Mouse (Mus musculus): ENCODE measurements around the gene Txlnb.
"Not testable (repeated sequence)": the region's sequence is repeated elsewhere in the genome, so short reads cannot be mapped to it uniquely, and the experiment has no call there.

Gene Txlnb

DNA sequence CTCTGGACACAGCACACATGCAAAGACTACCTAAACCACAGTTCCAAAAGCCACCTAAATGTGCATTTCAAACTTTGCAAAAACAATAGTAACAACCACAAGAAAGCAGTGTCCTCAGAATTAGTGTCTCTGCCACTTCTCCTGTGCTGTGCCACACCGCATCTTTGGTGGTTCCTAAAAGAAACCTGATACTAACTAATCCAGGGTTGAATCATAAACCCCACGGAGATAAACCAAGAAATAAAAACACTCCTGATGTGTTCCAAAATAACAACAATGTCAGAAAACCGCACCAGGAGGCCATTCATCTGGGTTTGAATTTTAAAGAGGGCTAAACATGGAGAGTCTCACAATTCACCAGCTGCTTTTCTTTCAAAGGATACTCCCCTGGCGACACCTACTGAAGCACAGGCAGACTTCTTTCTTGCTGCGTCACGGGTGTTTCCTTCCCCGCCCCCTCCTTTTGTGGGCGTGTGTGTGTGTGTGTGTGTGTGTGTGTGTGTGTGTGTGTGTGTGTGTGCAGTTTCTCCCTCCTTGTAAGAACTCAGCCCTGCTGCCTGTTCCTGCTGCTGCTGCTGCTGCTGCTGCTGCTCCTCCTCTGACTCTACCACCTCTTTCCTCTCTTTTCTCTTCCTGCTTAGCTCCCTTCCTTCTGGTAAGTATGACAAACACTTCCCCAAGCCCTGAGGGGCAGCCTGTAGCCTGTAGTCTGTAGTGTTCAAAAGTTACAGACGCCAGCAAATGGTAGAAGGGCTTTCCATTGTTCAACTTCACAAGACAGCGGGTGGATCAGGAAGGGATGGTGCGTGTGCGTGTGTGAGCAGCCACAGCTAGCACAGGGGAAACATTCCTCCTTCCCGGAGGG is at the start of gene Txlnb:
Gene Txlnb, plus strand, starts transcription at position 460 of the 865 bp plus-strand sequence.
- DNase-seq (ENCODE audit: low read depth, low spot score) = peak; percentile 14

GRCm38 (mm10) chr10:17752478-17752877 is 43.5 kb upstream of the Txlnb start:
- DNase-seq (ENCODE audit: low read depth, low spot score) = no peak

GRCm38 (mm10) chr10:17759772-17760171 is 36.3 kb upstream of the Txlnb start:
- DNase-seq (ENCODE audit: low read depth, low spot score) = no peak

DNA sequence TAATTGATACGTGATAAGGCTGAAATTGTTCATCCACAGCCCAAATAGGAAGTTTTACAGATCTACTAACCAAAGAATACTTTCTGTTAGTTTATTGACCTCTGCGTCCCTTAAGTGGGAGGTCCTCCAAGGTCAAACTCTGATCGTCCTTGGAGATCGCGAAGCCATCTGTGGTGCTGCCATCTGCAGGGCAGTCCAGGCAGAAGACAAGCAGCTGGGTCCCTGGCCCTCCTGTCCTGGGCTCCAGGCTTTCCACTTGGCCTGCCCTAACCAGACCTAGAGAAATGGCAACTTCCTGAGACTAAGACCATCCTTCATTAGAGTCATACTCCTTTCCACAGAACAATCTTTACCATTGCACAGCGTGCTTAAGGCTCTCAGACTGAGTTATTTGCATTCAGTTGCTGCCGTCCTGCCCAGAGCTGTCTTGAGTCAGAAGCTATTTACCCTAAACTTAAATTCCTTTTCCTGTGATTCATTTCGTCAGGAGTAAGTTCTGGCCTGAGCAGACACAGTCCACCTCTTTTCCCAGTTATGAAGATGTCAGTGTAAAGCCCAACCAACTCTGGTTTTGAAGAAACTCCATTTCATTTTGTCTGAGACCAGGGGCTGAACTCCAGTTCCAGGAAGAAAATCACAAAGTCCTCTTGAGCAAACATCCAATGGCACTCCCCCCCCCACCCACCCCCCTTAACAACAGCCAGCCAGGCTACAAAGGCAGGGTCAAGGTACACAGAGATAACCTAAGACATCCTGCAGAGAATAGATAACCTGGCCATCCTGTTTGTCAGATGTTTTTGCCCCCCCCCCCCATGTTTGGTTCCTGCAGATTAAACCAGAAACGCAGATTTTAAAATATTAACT is 35.0 kb upstream of the Txlnb start:
- DNase-seq (ENCODE audit: low read depth, low spot score) = no peak

DNA sequence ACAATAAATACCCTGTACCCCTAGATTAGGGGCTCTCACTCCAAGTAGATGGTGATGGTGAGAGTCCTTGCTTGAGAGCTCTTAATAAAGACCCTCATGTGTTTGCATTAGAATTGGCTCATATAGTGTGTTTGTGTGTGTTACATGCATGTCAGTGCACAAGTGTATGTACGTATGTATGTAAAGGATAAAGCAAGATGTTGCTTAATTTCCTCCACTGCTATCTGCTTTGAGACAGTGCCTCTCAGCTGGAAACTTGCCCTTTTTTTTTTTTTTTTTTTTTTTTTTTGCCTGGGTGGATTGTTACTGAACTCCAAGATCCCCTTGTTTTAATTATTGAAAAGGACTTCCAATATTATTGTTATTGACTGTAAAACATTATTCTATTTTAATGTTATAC is 34.4 kb upstream of the Txlnb start:
- no peak for DNase-seq (ENCODE audit: low read depth, low spot score)

- no peak for DNase-seq (ENCODE audit: low read depth, low spot score)
These were observed 33.1 kb upstream of the Txlnb start for GRCm38 (mm10) chr10:17762946-17763345.

DNA sequence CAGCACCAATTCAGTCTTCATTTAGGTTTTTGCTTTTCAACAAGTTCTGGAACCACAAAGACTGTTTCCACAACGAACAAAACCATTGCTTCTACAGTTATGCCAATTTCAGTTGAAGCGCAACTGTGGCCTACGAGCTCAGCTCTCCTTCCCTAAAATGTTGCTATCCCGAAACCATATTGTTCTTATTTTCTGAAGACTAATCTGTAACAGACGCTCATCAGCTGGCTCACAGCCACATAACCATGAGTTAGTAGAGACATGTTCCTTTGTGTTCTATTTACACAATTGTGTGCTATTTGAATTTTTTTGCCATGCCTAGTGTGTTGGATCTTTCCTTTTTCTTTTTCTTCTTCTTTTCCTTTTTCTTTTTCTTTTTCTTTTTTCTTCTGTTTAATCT is 26.2 kb upstream of the Txlnb start:
- no peak for DNase-seq (ENCODE audit: low read depth, low spot score)

GRCm38 (mm10) chr10:17772364-17772763 is 23.7 kb upstream of the Txlnb start:
- DNase-seq (ENCODE audit: low read depth, low spot score) = no peak

- no peak for DNase-seq (ENCODE audit: low read depth, low spot score)
These were observed 21.7 kb upstream of the Txlnb start for GRCm38 (mm10) chr10:17774366-17774765.

DNA sequence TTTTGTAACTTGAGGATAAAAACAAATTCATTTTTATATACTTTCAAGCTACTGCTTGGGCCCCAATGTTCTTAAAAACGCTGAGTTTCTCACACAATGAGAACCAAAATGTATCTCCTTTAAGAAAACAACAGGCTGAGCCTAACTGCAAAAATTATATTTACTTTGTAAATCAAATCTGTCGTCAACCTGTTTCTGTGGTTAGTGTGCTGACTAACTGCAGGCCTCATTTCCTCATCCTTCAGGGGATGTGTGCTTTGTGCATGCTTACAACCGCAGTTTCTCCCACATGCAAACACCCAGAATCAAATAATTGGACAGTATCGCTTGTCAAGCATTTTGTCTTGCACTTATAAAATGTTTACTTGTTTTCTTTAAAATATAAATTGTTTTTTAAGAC is 20.9 kb upstream of the Txlnb start:
- DNase-seq (ENCODE audit: low read depth, low spot score) = no peak

GRCm38 (mm10) chr10:17776684-17777083 is 19.3 kb upstream of the Txlnb start:
- not testable (repeated sequence) for DNase-seq (ENCODE audit: low read depth, low spot score)

DNA sequence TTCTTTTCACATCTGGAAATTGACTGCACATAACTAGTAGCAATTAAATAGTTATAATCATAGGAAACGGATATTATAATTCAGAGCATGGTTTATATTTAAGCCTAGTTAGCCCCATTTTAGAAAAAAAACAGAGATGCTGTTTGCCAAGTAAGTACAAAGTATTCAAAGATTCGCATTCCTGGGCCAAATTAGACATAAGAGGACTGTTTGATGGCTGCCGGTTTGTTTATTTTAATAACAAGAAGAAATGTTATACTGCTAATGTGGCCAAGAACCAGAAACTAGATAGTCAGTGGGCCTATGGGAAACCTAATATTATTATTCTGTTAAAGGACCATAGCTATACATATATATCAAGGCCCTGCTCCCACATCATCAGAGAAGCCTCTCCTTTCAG is 9.3 kb upstream of the Txlnb start:
- DNase-seq (ENCODE audit: low read depth, low spot score) = no peak

DNA sequence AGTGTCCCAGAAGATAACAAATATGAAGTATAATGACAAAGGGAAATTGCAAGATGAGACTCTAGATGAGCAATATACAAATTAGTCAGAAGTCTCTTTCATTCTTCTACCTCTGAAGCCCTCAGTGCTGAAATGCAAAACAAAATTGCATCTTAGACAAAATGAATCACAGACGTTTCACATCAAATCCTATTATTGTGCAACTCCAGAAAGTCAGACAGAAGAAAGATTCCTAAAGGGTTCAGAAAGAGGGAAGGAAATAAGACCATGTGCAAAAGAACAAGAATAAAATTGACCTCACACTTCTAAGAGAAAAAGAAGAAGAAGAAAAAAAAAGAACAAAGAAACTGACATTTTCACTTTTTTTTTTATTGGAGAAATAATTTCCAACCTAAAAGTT is 8.1 kb upstream of the Txlnb start:
- no peak for DNase-seq (ENCODE audit: low read depth, low spot score)

GRCm38 (mm10) chr10:17788347-17788746 is 7.7 kb upstream of the Txlnb start:
- DNase-seq (ENCODE audit: low read depth, low spot score) = no peak

DNA sequence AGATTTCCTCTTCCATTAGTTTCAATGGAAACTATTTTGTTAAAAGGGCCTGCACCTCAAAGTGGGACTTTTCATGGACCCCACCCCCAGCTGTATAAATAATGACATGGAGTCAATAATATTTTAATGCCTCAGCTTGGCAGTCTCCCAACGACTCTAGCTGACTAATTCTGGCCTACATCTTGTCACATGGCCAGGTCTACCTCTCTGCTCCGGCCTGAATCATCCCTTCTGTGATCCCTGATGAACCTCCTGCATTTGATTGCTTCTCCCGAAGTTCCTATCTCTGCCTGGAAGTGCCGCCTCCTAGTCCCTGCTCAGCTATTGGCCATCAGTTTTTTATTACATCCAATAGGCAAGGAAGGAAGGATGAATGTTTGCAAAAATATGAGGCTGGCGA is 2.1 kb upstream of the Txlnb start:
- DNase-seq (ENCODE audit: low read depth, low spot score) = no peak

- no peak for DNase-seq (ENCODE audit: low read depth, low spot score)
These were observed 1.6 kb upstream of the Txlnb start for GRCm38 (mm10) chr10:17794443-17794842.

GRCm38 (mm10) chr10:17795227-17795626 is 799 bp upstream of the Txlnb start:
- DNase-seq (ENCODE audit: low read depth, low spot score) = no peak

DNA sequence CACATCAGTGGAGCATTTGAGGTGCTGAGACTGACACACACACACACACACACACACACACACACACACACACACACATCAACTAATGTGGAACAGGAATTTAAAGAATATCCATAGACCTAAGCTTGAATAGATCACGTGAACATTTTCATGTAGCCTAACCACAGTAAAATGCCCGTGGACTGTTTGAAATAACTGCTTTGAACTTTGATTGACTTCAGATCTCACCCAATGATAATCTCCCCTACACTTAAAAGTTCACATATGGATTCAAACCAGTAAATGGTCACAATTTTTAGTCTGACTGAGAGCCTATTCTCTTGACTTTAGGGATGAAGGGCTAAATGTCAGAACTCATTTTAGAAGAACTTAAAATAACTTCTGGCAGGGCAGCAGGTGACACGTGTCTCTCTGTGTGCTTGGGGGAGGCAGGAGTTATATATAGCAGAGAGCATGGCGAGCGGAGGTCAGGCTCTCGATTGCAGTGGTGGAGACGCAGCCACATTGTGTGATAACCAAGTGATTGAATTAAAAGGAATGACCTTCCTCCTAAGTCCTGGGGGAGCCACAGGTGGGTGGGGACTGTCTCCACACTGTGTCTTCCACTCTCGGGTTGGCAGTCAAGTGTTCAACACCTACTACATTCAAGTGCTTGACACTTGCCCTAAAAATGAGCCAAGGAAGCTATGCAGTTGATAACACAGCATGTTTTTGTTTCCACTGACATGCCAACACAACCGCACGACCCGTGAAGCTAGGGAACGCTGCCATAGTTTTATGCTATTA is 1.0 kb downstream of the Txlnb start:
- DNase-seq (ENCODE audit: low read depth, low spot score) = no peak

- no peak for DNase-seq (ENCODE audit: low read depth, low spot score)
These were observed 1.7 kb downstream of the Txlnb start for GRCm38 (mm10) chr10:17797681-17798080.

- no peak for DNase-seq (ENCODE audit: low read depth, low spot score)
These were observed 5.8 kb downstream of the Txlnb start for GRCm38 (mm10) chr10:17801788-17802187.

DNA sequence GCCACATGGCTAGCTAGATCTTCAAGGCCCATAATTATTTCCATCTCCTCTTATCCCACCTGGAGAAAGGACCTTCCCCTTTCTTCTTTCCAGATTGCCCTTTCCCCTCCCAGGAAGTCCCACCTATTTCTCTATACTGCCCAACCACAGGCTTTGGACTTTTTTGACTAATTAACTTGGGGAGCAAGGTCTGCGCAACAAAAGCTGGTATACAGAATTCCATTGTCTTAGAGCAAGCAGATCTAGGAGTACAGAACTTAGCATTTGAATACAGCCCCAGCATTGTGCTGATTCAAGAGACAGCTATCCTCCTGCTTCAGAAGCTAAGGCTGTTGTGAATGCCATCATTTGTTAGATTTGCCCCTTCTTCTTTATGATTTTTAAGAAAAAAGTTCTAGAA is 12.5 kb downstream of the Txlnb start:
- DNase-seq (ENCODE audit: low read depth, low spot score) = no peak

GRCm38 (mm10) chr10:17815052-17815451 is 19.0 kb downstream of the Txlnb start:
- DNase-seq (ENCODE audit: low read depth, low spot score) = no peak

Data from brain, embryonic 18.5 days (tissue).